Mouse (Mus musculus): ENCODE measurements around the gene Apom. TPM values are rescaled to one million over a fixed set of nuclear protein-coding genes. Genes with fewer than 3 reads are reported as not detected.

Apom gene
- total RNA-seq, 1 experiment = 10.0 TPM

GRCm38 (mm10) chr17:35108097-35108496 is 23.8 kb downstream of the Apom start, which contains the start of gene Ly6g5c:
TSS of gene Ly6g5c (plus strand) at chr17:35108279.
- no peak within 1 kb of the TSS for H3K4me3 ChIP-seq (ENCODE audit: insufficient read depth in 1 of 2, low read depth in 1 of 2, low read length in 2 of 2, poor library complexity in 1 of 2, severe bottlenecking in 1 of 2)
- no peaks in the 10 kb centered on the region for H3K36me3 ChIP-seq (ENCODE audit: control insufficient read depth, insufficient read depth, low read length, poor library complexity, severe bottlenecking)
- no peak within 1 kb of the TSS for H3K9ac ChIP-seq (ENCODE audit: insufficient read depth, low read depth, low read length, poor library complexity, severe bottlenecking)
- no peaks in the 10 kb centered on the region for H3K9me3 ChIP-seq (ENCODE audit: control insufficient read depth, insufficient read depth, low read depth, low read length)
- H3K4me1 ChIP-seq (ENCODE audit: control insufficient read depth in 2 of 2, insufficient read depth in 2 of 2, low read length in 2 of 2, poor library complexity in 1 of 2) = peaks cover 0 to 3% of the 10 kb centered on the region in 2 experiments; a peak in 1 of 4 replicates
- in situ Hi-C loops (cut with MboI; ENCODE audit: low sequenced_read_pairs in 2 of 2, unreplicated experiment in 2 of 2) = loop anchor here in 1 of 2 experiments (25.0 kb wide), 1 partner anchor 96 kb away; the partner anchor contains the start of genes Vars and Vwa7
- no peak for DNase-seq (ENCODE audit: low read depth, low spot score)
- TF ChIP-seq HCFC1 (IDR thresholded peaks at IDR 0.05; ENCODE audit: borderline replicate concordance, insufficient read depth, low read length) = no peak
- H3K27ac ChIP-seq (ENCODE audit: insufficient read depth, low read depth, low read length, poor library complexity, severe bottlenecking) = no peak within 1 kb of the TSS

GRCm38 (mm10) chr17:35106522-35106921 is 25.3 kb downstream of the Apom start:
- Histone ChIP-seq H3K4me3 (ENCODE audit: insufficient read depth in 1 of 2, low read depth in 1 of 2, low read length in 2 of 2, poor library complexity in 1 of 2, severe bottlenecking in 1 of 2) (no peak overlapping the region), H3K9ac (ENCODE audit: insufficient read depth, low read depth, low read length, poor library complexity, severe bottlenecking) (no peak overlapping the region), H3K9me3 (ENCODE audit: control insufficient read depth, insufficient read depth, low read depth, low read length) (no peaks in the 10 kb centered on the region), H3K4me1 (ENCODE audit: control insufficient read depth in 2 of 2, insufficient read depth in 2 of 2, low read length in 2 of 2, poor library complexity in 1 of 2) (peaks cover 0 to 3% of the 10 kb centered on the region in 2 experiments; a peak in 1 of 4 replicates), H3K36me3 (ENCODE audit: control insufficient read depth, insufficient read depth, low read length, poor library complexity, severe bottlenecking) (peaks cover 7% of the 10 kb centered on the region; the same call in 1 of the 2 replicates), H3K27ac (ENCODE audit: insufficient read depth, low read depth, low read length, poor library complexity, severe bottlenecking) (no peak overlapping the region)
- DNase-seq (ENCODE audit: low read depth, low spot score) = no peak
- TF ChIP-seq CHD2 (IDR thresholded peaks at IDR 0.05; ENCODE audit: low read depth, low read length) = no peak
- TF ChIP-seq ZC3H11A (IDR thresholded peaks at IDR 0.05; ENCODE audit: borderline replicate concordance, low read depth, low read length) = no peak
- TF ChIP-seq ZNF384 (IDR thresholded peaks at IDR 0.05; ENCODE audit: low read depth, low read length) = no peak
- no peak for TF ChIP-seq MAFK (IDR thresholded peaks at IDR 0.05; ENCODE audit: insufficient read depth, low read depth, low read length)
- TF ChIP-seq HCFC1 (IDR thresholded peaks at IDR 0.05; ENCODE audit: borderline replicate concordance, insufficient read depth, low read length) = no peak
- in situ Hi-C loops (cut with MboI; ENCODE audit: low sequenced_read_pairs in 2 of 2, unreplicated experiment in 2 of 2) = loop anchor here in 1 of 2 experiments (25.0 kb wide), 1 partner anchor 94 kb away; the partner anchor contains the start of genes Vars and Vwa7

GRCm38 (mm10) chr17:35105740-35106389 is 26.0 kb downstream of the Apom start:
- in situ Hi-C loops (cut with MboI; ENCODE audit: low sequenced_read_pairs in 2 of 2, unreplicated experiment in 2 of 2) = loop anchor here in 1 of 2 experiments (25.0 kb wide), 1 partner anchor 94 kb away; the partner anchor contains the start of genes Vars and Vwa7
- Histone ChIP-seq H3K4me3 (ENCODE audit: insufficient read depth in 1 of 2, low read depth in 1 of 2, low read length in 2 of 2, poor library complexity in 1 of 2, severe bottlenecking in 1 of 2) (no peak overlapping the region; a peak in 1 of 4 replicates), H3K27ac (ENCODE audit: insufficient read depth, low read depth, low read length, poor library complexity, severe bottlenecking) (no peak overlapping the region)

GRCm38 (mm10) chr17:35104754-35105153 is 27.1 kb downstream of the Apom start:
- TF ChIP-seq CHD2 (IDR thresholded peaks at IDR 0.05; ENCODE audit: low read depth, low read length) = no peak
- no peak for TF ChIP-seq MAFK (IDR thresholded peaks at IDR 0.05; ENCODE audit: insufficient read depth, low read depth, low read length)
- no peak for TF ChIP-seq HCFC1 (IDR thresholded peaks at IDR 0.05; ENCODE audit: borderline replicate concordance, insufficient read depth, low read length)
- no peak for TF ChIP-seq ZC3H11A (IDR thresholded peaks at IDR 0.05; ENCODE audit: borderline replicate concordance, low read depth, low read length)
- TF ChIP-seq ZNF384 (IDR thresholded peaks at IDR 0.05; ENCODE audit: low read depth, low read length) = no peak
- Histone ChIP-seq H3K36me3 (ENCODE audit: control insufficient read depth, insufficient read depth, low read length, poor library complexity, severe bottlenecking) (peaks cover 14% of the 10 kb centered on the region; the same call in 1 of the 2 replicates), H3K27ac (ENCODE audit: insufficient read depth, low read depth, low read length, poor library complexity, severe bottlenecking) (no peak overlapping the region), H3K4me1 (ENCODE audit: control insufficient read depth in 2 of 2, insufficient read depth in 2 of 2, low read length in 2 of 2, poor library complexity in 1 of 2) (peaks cover 0 to 7% of the 10 kb centered on the region in 2 experiments; a peak in 1 of 4 replicates), H3K9ac (ENCODE audit: insufficient read depth, low read depth, low read length, poor library complexity, severe bottlenecking) (no peak overlapping the region), H3K9me3 (ENCODE audit: control insufficient read depth, insufficient read depth, low read depth, low read length) (no peaks in the 10 kb centered on the region), H3K4me3 (ENCODE audit: insufficient read depth in 1 of 2, low read depth in 1 of 2, low read length in 2 of 2, poor library complexity in 1 of 2, severe bottlenecking in 1 of 2) (no peak overlapping the region)
- in situ Hi-C loops (cut with MboI; ENCODE audit: low sequenced_read_pairs in 2 of 2, unreplicated experiment in 2 of 2) = loop anchor here in 1 of 2 experiments (25.0 kb wide), 1 partner anchor 92 kb away; the partner anchor contains the start of genes Vars and Vwa7
- DNase-seq (ENCODE audit: low read depth, low spot score) = no peak

More at GRCm38 (mm10) chr17:35105740-35106389, 26.0 kb downstream of the Apom start:
- H3K4me1 ChIP-seq (ENCODE audit: control insufficient read depth in 2 of 2, insufficient read depth in 2 of 2, low read length in 2 of 2, poor library complexity in 1 of 2) = peaks cover 0 to 3% of the 10 kb centered on the region in 2 experiments; a peak in 1 of 4 replicates
- TF ChIP-seq ZC3H11A (IDR thresholded peaks at IDR 0.05; ENCODE audit: borderline replicate concordance, low read depth, low read length) = no peak; the same call in 1 of the 2 replicates
- TF ChIP-seq ZNF384 (IDR thresholded peaks at IDR 0.05; ENCODE audit: low read depth, low read length) = peak; percentile 62
- peaks cover 12% of the 10 kb centered on the region; the same call in 1 of the 2 replicates for H3K36me3 ChIP-seq (ENCODE audit: control insufficient read depth, insufficient read depth, low read length, poor library complexity, severe bottlenecking)
- H3K9ac ChIP-seq (ENCODE audit: insufficient read depth, low read depth, low read length, poor library complexity, severe bottlenecking) = no peak overlapping the region
- no peaks in the 10 kb centered on the region for H3K9me3 ChIP-seq (ENCODE audit: control insufficient read depth, insufficient read depth, low read depth, low read length)
- DNase-seq (ENCODE audit: low read depth, low spot score) = no peak

Measured in ES-E14 (cell line).